Mouse (Mus musculus) liver, postnatal 0 days (tissue): ENCODE results near the gene Mcm8. TPM values are rescaled to one million over a fixed set of nuclear protein-coding genes. Genes with fewer than 3 reads are reported as not detected.

Source experiments
- ATAC-seq: fragments of 200-750 bp; cut with Nextera tagmentation; 2 replicates; pipeline ENCODE4 v1.8.0; 2017; ENCODE audit warnings: mild to moderate bottlenecking, moderate library complexity
- DNase-seq: peaks from one replicate; pipeline ENCODE4 v3.0.0-alpha.2; 2016
- H3K27ac ChIP-seq: fragments of 300-500 bp; sonication (generic); 2 replicates; pipeline ENCODE4 v1.5.1; 2014; ENCODE audit warnings: antibody characterized with exemption, moderate library complexity, mild to moderate bottlenecking, low read depth
- H3K27me3 ChIP-seq: fragments of 300-500 bp; sonication (generic); 2 replicates; pipeline ENCODE4 v1.6.1; 2014; ENCODE audit warnings: low read length, control low read depth, mixed read lengths; ENCODE audit not compliant: insufficient read depth
- H3K36me3 ChIP-seq: fragments of 300-500 bp; sonication (generic); replicated peaks from 2 replicates; pipeline ENCODE4 v1.6.1; 2014; ENCODE audit warnings: mild to moderate bottlenecking, control low read depth, low read length, moderate library complexity, mixed read lengths; ENCODE audit not compliant: insufficient read depth
- H3K4me1 ChIP-seq: fragments of 300-500 bp; sonication (generic); 2 replicates; pipeline ENCODE4 v1.6.1; 2014; ENCODE audit warnings: antibody characterized with exemption, mild to moderate bottlenecking, control low read depth; ENCODE audit not compliant: insufficient read depth
- H3K4me2 ChIP-seq: fragments of 300-500 bp; sonication (generic); 2 replicates; pipeline ENCODE4 v1.6.1; 2014; ENCODE audit warnings: low read depth, mild to moderate bottlenecking, low read length, moderate library complexity, mixed read lengths
- H3K4me3 ChIP-seq: fragments of 300-500 bp; sonication (generic); 2 replicates; pipeline ENCODE4 v1.5.1; 2014; ENCODE audit warnings: low read depth, low read length
- H3K9ac ChIP-seq: fragments of 300-500 bp; sonication (generic); replicated peaks from 2 replicates; pipeline ENCODE4 v1.6.1; 2014; ENCODE audit warnings: mild to moderate bottlenecking, moderate library complexity
- H3K9me3 ChIP-seq: fragments of 300-500 bp; sonication (generic); 2 replicates; pipeline ENCODE4 v1.6.1; 2016; ENCODE audit warnings: mild to moderate bottlenecking, control low read depth, low read length, mixed read lengths
- CTCF ChIP-seq: sonication (generic); IDR thresholded peaks from 2 replicates; pipeline ENCODE4 v1.5.1; 2016; ENCODE audit warnings: antibody characterized with exemption, low read depth
- EP300 ChIP-seq: IDR thresholded peaks from 2 replicates; pipeline ENCODE4 v1.6.1; 2016; ENCODE audit warnings: antibody characterized with exemption, low read depth, mild to moderate bottlenecking
- WGBS: fragments of 180-500 bp; shearing (Covaris S2); extraction: QIAGEN DNeasy Blood & Tissue Kit; methylation state at CpG from one replicate; pipeline ENCODE4 v1.1.7; 2014; ENCODE audit not compliant: insufficient replicate concordance; 5-methylcytosine and 5-hydroxymethylcytosine counted together
- polyA plus RNA-seq: library from polyadenylated mRNA; unstranded; fragments of >200 nt; fragmentation: Nextera tagmentation; extraction: Ambion mirVana; gene quantifications from 2 replicates; pipeline ENCODE4 v1.2.1, GENCODE M21; 2015

Mcm8 gene
- polyA plus RNA-seq, 1 experiment from 2014 or later = 2.9 TPM

DNA sequence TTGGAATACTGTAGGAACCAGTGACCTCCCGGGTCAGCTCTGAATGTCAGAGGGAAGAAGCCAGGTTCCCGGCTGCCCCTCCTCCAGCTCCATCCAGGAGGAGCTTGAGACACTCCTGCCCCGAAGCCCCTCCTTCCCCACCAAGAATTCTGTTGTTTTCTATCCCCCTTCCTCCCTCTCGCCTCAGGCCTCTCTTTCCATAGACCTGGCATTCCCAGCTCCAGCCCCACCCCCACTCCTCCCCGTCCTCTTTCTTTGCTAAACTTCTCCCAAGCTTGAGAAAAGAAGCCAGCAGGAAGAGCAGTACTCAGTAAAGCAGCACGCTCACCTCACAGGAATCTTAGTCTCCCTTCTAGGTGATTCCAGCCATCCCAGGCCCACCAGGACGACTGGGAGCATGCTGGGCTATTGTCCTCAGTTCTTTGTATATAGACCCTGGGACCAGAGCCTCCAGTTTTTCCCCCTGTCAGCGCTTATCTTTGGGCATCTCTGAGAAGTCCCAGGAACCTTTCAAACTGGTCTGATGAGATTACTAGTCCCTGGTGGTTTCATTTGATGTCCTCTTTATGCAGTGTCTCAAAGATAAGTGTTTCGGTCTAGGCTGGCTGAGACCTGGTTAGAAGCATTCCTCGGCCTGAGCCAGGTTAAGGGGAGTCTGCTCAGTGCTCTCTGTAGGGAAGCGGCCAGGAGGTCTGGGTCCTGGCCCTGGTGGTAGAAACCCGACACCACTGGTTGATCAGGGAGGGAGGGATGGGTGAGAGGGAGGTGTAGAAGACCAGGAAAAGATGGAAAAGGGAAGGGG is 65.1 kb downstream of the Mcm8 start, which contains the start of gene Lrrn4:
Lrrn4 (minus strand) TSS at position 48 of the 802 bp plus-strand sequence.
- DNase-seq (no peak), ATAC-seq (no peak)
- Histone ChIP-seq H3K4me2 (peak within 1 kb of the TSS; percentile 78), H3K4me3 (peak within 1 kb of the TSS; percentile 41), H3K27me3 (peaks cover 47% of the 10 kb centered on the region), H3K36me3 (no peaks in the 10 kb centered on the region), H3K9me3 (no peaks in the 10 kb centered on the region), H3K27ac (no peak within 1 kb of the TSS), H3K4me1 (peaks cover 6% of the 10 kb centered on the region; the same call in 1 of the 2 replicates), H3K9ac (no peak within 1 kb of the TSS)
- TF ChIP-seq EP300 = no peak
- no peak for TF ChIP-seq CTCF
- WGBS = 27% methylated on average over 12 of the region's 12 CpGs

- 57% methylated on average over 8 of the region's 8 CpGs for WGBS
- H3K9me3 ChIP-seq = no peaks in the 10 kb centered on the region
- ATAC-seq = no peak
- H3K27me3 ChIP-seq = peaks cover 26% of the 10 kb centered on the region
- H3K9ac ChIP-seq = no peak overlapping the region
- DNase-seq = no peak
- no peak overlapping the region for H3K4me3 ChIP-seq
- no peak overlapping the region for H3K27ac ChIP-seq
- 0 out of 2 replicates have a peak, but pooled peaks cover under 1% of the 10 kb centered on the region for H3K4me1 ChIP-seq
- no peaks in the 10 kb centered on the region for H3K36me3 ChIP-seq
- H3K4me2 ChIP-seq = no peak overlapping the region
- TF ChIP-seq CTCF = no peak
- TF ChIP-seq EP300 = no peak
Observed at GRCm38 (mm10) chr2:132884303-132884967, 68.5 kb downstream of the Mcm8 start.

- ATAC-seq = no peak
- H3K4me1 ChIP-seq = no peaks in the 10 kb centered on the region
- 76% methylated on average over 6 of the region's 7 CpGs for WGBS
- no peak overlapping the region for H3K4me3 ChIP-seq
- no peak overlapping the region for H3K4me2 ChIP-seq
- peaks cover 19% of the 10 kb centered on the region for H3K27me3 ChIP-seq
- TF ChIP-seq CTCF = no peak
- TF ChIP-seq EP300 = no peak
- no peaks in the 10 kb centered on the region for H3K36me3 ChIP-seq
- H3K9ac ChIP-seq = no peak overlapping the region
- no peak for DNase-seq
- no peaks in the 10 kb centered on the region for H3K9me3 ChIP-seq
- H3K27ac ChIP-seq = no peak overlapping the region
Observed at GRCm38 (mm10) chr2:132885312-132885711, 69.4 kb downstream of the Mcm8 start.

Other genes starting within 250 kb of the Mcm8 start
- gene Gpcpd1, start 228.4 kb upstream of the Mcm8 start, polyA plus RNA-seq = 65.0 and 65.8 TPM in 2 replicates
- 9.5 and 11.1 TPM in 2 replicates for gene Shld1, start 129.2 kb upstream of the Mcm8 start, polyA plus RNA-seq
- 0.09 TPM in 1 of 2 replicates, not detected in the other for gene Chgb, start 34.9 kb upstream of the Mcm8 start, polyA plus RNA-seq
- 17.3 TPM in 2 replicates for gene Trmt6, start 86 bp upstream of the Mcm8 start, polyA plus RNA-seq
- 18.9 and 20.4 TPM in 2 replicates for gene Crls1, start 30.5 kb downstream of the Mcm8 start, polyA plus RNA-seq
- 0.97 and 1.2 TPM in 2 replicates for gene Lrrn4, start 64.8 kb downstream of the Mcm8 start, polyA plus RNA-seq
- 0.41 and 0.43 TPM in 2 replicates for gene Fermt1, start 129.8 kb downstream of the Mcm8 start, polyA plus RNA-seq